Mouse (Mus musculus) hematopoietic stem cell, adult 5-6 weeks (primary cell): ENCODE measurements around the gene Tenm1. TPM values are rescaled to one million over a fixed set of nuclear protein-coding genes. Genes with fewer than 3 reads are reported as not detected.

Source experiments
- ATAC-seq, 2 experiments: fragments of 125-278 bp in 1 of 2; replicated peaks in 1 of 2; 2 replicates each; pipeline ENCODE4 v1.8.0; 2016 to 2017; ENCODE audit warnings: inconsistent platforms in 2 of 2, mild to moderate bottlenecking in 2 of 2, moderate number of reproducible peaks in 2 of 2, low read depth in 1 of 2, moderate TSS enrichment in 1 of 2; ENCODE audit not compliant: low FRiP score in 2 of 2, poor library complexity in 2 of 2, severe bottlenecking in 2 of 2, insufficient read depth in 1 of 2, low TSS enrichment in 1 of 2
- total RNA-seq: library from RNA; stranded (forward); fragments of 172-1452, 232-1000 nt; gene quantifications from 2 replicates; pipeline ENCODE4 v1.2.3, GENCODE M21; 2017

The Tenm1 gene
- total RNA-seq, 1 experiment from 2014 or later = not detected

GRCm38 (mm10) chrX:42511105-42511504, 917.8 kb downstream of the Tenm1 start:
- no peak for ATAC-seq

- no peak for ATAC-seq
Measured at GRCm38 (mm10) chrX:42502291-42503043, 926.5 kb downstream of the Tenm1 start, which contains the start of gene Sh2d1a. TSS of gene Sh2d1a (plus strand) at chrX:42502453.

GRCm38 (mm10) chrX:42500538-42500937, 928.4 kb downstream of the Tenm1 start:
- peak; percentile 51 to 85; a peak in 3 of 4 replicates for ATAC-seq

GRCm38 (mm10) chrX:42490336-42490735, 938.6 kb downstream of the Tenm1 start:
- no peak for ATAC-seq

GRCm38 (mm10) chrX:42489446-42489845, 939.5 kb downstream of the Tenm1 start, which contains the start of gene Tex13c2:
TSS of gene Tex13c2 (plus strand) at chrX:42489691.
- ATAC-seq = no peak

Other genes starting within 250 kb of the Tenm1 start
- gene Tex13c1, start 162.0 kb upstream of the Tenm1 start, total RNA-seq = not detected in 2 replicates